Mouse (Mus musculus) megakaryocyte progenitor cell, adult 5-6 weeks (primary cell): ENCODE data around the gene Zfp868. TPM values are rescaled to one million over a fixed set of nuclear protein-coding genes. Genes with fewer than 3 reads are reported as not detected.
"Not testable (repeated sequence)": the region's sequence is repeated elsewhere in the genome, so short reads cannot be mapped to it uniquely, and the experiment has no call there.

ENCODE experiments used
- ATAC-seq: replicated peaks from 2 replicates; pipeline ENCODE4 v1.8.0; 2016; ENCODE audit warnings: mild to moderate bottlenecking, moderate TSS enrichment, inconsistent platforms; ENCODE audit not compliant: poor library complexity
- total RNA-seq, 2 experiments: library from RNA; stranded (forward) in 1 of 2; stranded (reverse) in 1 of 2; fragments of 157-497, 149-512 nt in 1 of 2; fragments of 200-1000 nt in 1 of 2; gene quantifications; 2 replicates each; pipeline versions ENCODE4 v1.2.3 to v1.2.4; 2015 to 2017

Zfp868 gene
- total RNA-seq (2015) (26.2 and 28.0 TPM in 2 replicates), total RNA-seq (2017) (12.4 and 15.5 TPM in 2 replicates)

- peak; percentile 92 for ATAC-seq
Measured at GRCm38 (mm10) chr8:69625095-69625789, at the start of gene Zfp868. Gene Zfp868 (minus strand): TSS chr8:69625548.

- ATAC-seq: not testable (repeated sequence)
Measured at GRCm38 (mm10) chr8:69665051-69665450, 39.7 kb upstream of the Zfp868 start.

- ATAC-seq: no peak
Measured at GRCm38 (mm10) chr8:69661294-69661693, 35.9 kb upstream of the Zfp868 start.

GRCm38 (mm10) chr8:69654358-69654981 lies 29.1 kb upstream of the Zfp868 start, which contains the start of gene Zfp964:
Gene Zfp964 (plus strand): TSS chr8:69654479.
- ATAC-seq: peak; percentile 99

GRCm38 (mm10) chr8:69653808-69654357 lies 28.5 kb upstream of the Zfp868 start:
- no peak for ATAC-seq

- no peak for ATAC-seq
Measured at GRCm38 (mm10) chr8:69618078-69618477, 7.3 kb downstream of the Zfp868 start.

- peak; percentile 48; the same call in 1 of the 2 replicates for ATAC-seq
Measured at GRCm38 (mm10) chr8:69614687-69615086, 10.7 kb downstream of the Zfp868 start.

- ATAC-seq: not testable (repeated sequence)
Measured at GRCm38 (mm10) chr8:69597598-69597997, 27.8 kb downstream of the Zfp868 start.

GRCm38 (mm10) chr8:69584611-69585202 lies 40.6 kb downstream of the Zfp868 start:
- peak; percentile 20; the same call in 1 of the 2 replicates for ATAC-seq

GRCm38 (mm10) chr8:69584201-69584600 lies 41.1 kb downstream of the Zfp868 start:
- not testable (repeated sequence) for ATAC-seq

Other genes with a start within 250 kb of the Zfp868 start
- not detected in 2 replicates for gene Gm9495, start 172.0 kb downstream of the Zfp868 start, total RNA-seq (2015)
- not detected in 2 replicates for gene Gm9495, start 172.0 kb downstream of the Zfp868 start, total RNA-seq (2017)
- gene Gm7697, start 102.6 kb downstream of the Zfp868 start, total RNA-seq (2015): not detected in 2 replicates
- not detected in 2 replicates for gene Gm7697, start 102.6 kb downstream of the Zfp868 start, total RNA-seq (2017)
- gene Zfp964, start 28.9 kb upstream of the Zfp868 start, total RNA-seq (2015): 0.29 TPM in 1 of 2 replicates, not detected in the other
- 0.04 and 0.24 TPM in 2 replicates for gene Zfp964, start 28.9 kb upstream of the Zfp868 start, total RNA-seq (2017)
- gene Zfp869, start 85.2 kb upstream of the Zfp868 start, total RNA-seq (2015): 21.3 and 25.2 TPM in 2 replicates
- 23.5 and 33.6 TPM in 2 replicates for gene Zfp869, start 85.2 kb upstream of the Zfp868 start, total RNA-seq (2017)
- gene Zfp963, start 124.4 kb upstream of the Zfp868 start, total RNA-seq (2015): 4.3 and 4.5 TPM in 2 replicates
- gene Zfp963, start 124.4 kb upstream of the Zfp868 start, total RNA-seq (2017): 3.7 and 7.5 TPM in 2 replicates
- not detected in 2 replicates for gene Gm20422, start 149.3 kb upstream of the Zfp868 start, total RNA-seq (2015)
- gene Gm20422, start 149.3 kb upstream of the Zfp868 start, total RNA-seq (2017): 0.29 TPM in 1 of 2 replicates, not detected in the other
- 24.8 and 26.1 TPM in 2 replicates for gene Atp13a1, start 165.6 kb upstream of the Zfp868 start, total RNA-seq (2015)
- gene Atp13a1, start 165.6 kb upstream of the Zfp868 start, total RNA-seq (2017): 17.8 and 19.4 TPM in 2 replicates
- gene Zfp866, start 165.6 kb upstream of the Zfp868 start, total RNA-seq (2015): 17.6 and 18.7 TPM in 2 replicates
- 17.8 and 28.2 TPM in 2 replicates for gene Zfp866, start 165.6 kb upstream of the Zfp868 start, total RNA-seq (2017)
- 17.5 and 27.6 TPM in 2 replicates for gene Gmip, start 183.1 kb upstream of the Zfp868 start, total RNA-seq (2015)
- gene Gmip, start 183.1 kb upstream of the Zfp868 start, total RNA-seq (2017): 34.3 and 39.6 TPM in 2 replicates
- gene Lpar2, start 196.9 kb upstream of the Zfp868 start, total RNA-seq (2015): 6.8 and 8.5 TPM in 2 replicates
- gene Lpar2, start 196.9 kb upstream of the Zfp868 start, total RNA-seq (2017): 1.3 and 1.6 TPM in 2 replicates
- gene Pbx4, start 206.9 kb upstream of the Zfp868 start, total RNA-seq (2015): 6.8 and 10.2 TPM in 2 replicates
- gene Pbx4, start 206.9 kb upstream of the Zfp868 start, total RNA-seq (2017): 13.3 and 15.0 TPM in 2 replicates